Mouse (Mus musculus) kidney, embryonic 16.5 days (tissue): ENCODE measurements around the gene Asb5. TPM values are rescaled to one million over a fixed set of nuclear protein-coding genes. Genes with fewer than 3 reads are reported as not detected.

Experiments used
- ATAC-seq: fragments of 200-750 bp; cut with Nextera tagmentation; 2 replicates; pipeline ENCODE4 v1.8.0; 2017; ENCODE audit warnings: moderate TSS enrichment; ENCODE audit not compliant: low FRiP score, low TSS enrichment
- H3K27ac ChIP-seq: fragments of 300-500 bp; sonication (generic); 2 replicates; pipeline ENCODE4 v1.5.1; 2014; ENCODE audit warnings: low read length
- H3K27me3 ChIP-seq: fragments of 300-500 bp; sonication (generic); 2 replicates; pipeline ENCODE4 v1.6.1; 2014; ENCODE audit warnings: low read length, control low read depth, mixed read lengths; ENCODE audit not compliant: insufficient read depth
- H3K36me3 ChIP-seq: fragments of 300-500 bp; sonication (generic); 2 replicates; pipeline ENCODE4 v1.6.1; 2014; ENCODE audit warnings: low read length, control low read depth, mixed read lengths; ENCODE audit not compliant: insufficient read depth
- H3K4me1 ChIP-seq: fragments of 300-500 bp; sonication (generic); 2 replicates; pipeline ENCODE4 v1.6.1; 2014; ENCODE audit warnings: low read length, control low read depth, mixed read lengths; ENCODE audit not compliant: insufficient read depth
- H3K4me2 ChIP-seq: fragments of 300-500 bp; sonication (generic); replicated peaks from 2 replicates; pipeline ENCODE4 v1.6.1; 2014; ENCODE audit warnings: low read depth, low read length
- H3K4me3 ChIP-seq: fragments of 300-500 bp; sonication (generic); 2 replicates; pipeline ENCODE4 v1.5.1; 2014; ENCODE audit warnings: mild to moderate bottlenecking, low read length
- H3K9ac ChIP-seq: fragments of 300-500 bp; sonication (generic); replicated peaks from 2 replicates; pipeline ENCODE4 v1.6.1; 2014; ENCODE audit warnings: low read length
- H3K9me3 ChIP-seq: fragments of 300-500 bp; sonication (generic); 2 replicates; pipeline ENCODE4 v1.6.1; 2016; ENCODE audit warnings: low read length, control low read depth
- WGBS: fragments of 180-500 bp; shearing (Covaris S2); extraction: QIAGEN DNeasy Blood & Tissue Kit; methylation state at CpG from one replicate; pipeline ENCODE4 v1.1.7; 2014; 5-methylcytosine and 5-hydroxymethylcytosine counted together
- polyA plus RNA-seq: library from polyadenylated mRNA; unstranded; fragments of >200 nt; fragmentation: Nextera tagmentation; extraction: Ambion mirVana; gene quantifications from 2 replicates; pipeline ENCODE4 v1.2.1, GENCODE M21; 2015

Gene Asb5
- polyA plus RNA-seq, 1 experiment from 2014 or later, result 6.8 TPM

GRCm38 (mm10) chr8:54528571-54528970 is 809 bp upstream of the Asb5 start:
- no peak for ATAC-seq
- Histone ChIP-seq H3K4me3 (peak overlapping the region; percentile 96), H3K27me3 (no peaks in the 10 kb centered on the region), H3K9ac (peak overlapping the region; percentile 91), H3K36me3 (peaks cover 14% of the 10 kb centered on the region), H3K4me1 (peaks cover 16% of the 10 kb centered on the region), H3K9me3 (no peaks in the 10 kb centered on the region), H3K4me2 (peak overlapping the region; percentile 66), H3K27ac (no peak overlapping the region)
- 47% methylated on average over 7 of the region's 7 CpGs for WGBS

GRCm38 (mm10) chr8:54535172-54535571 is 5.8 kb downstream of the Asb5 start:
- 0 out of 2 replicates have a peak, but pooled peaks cover 4% of the 10 kb centered on the region for H3K4me1 ChIP-seq
- no peaks in the 10 kb centered on the region for H3K36me3 ChIP-seq
- WGBS, result 51% methylated on average over 5 of the region's 5 CpGs
- H3K4me2 ChIP-seq, result no peak overlapping the region
- H3K9me3 ChIP-seq, result no peaks in the 10 kb centered on the region
- ATAC-seq, result peak; percentile 58; the same call in 1 of the 2 replicates
- H3K9ac ChIP-seq, result no peak overlapping the region
- no peak overlapping the region for H3K27ac ChIP-seq
- no peaks in the 10 kb centered on the region for H3K27me3 ChIP-seq
- H3K4me3 ChIP-seq, result no peak overlapping the region

- H3K27ac ChIP-seq, result no peak overlapping the region
- no peaks in the 10 kb centered on the region for H3K36me3 ChIP-seq
- H3K9me3 ChIP-seq, result no peaks in the 10 kb centered on the region
- H3K9ac ChIP-seq, result no peak overlapping the region
- H3K27me3 ChIP-seq, result no peaks in the 10 kb centered on the region
- H3K4me3 ChIP-seq, result no peak overlapping the region
- WGBS, result 90% methylated on average over 3 of the region's 3 CpGs
- no peak overlapping the region for H3K4me2 ChIP-seq
- H3K4me1 ChIP-seq, result no peaks in the 10 kb centered on the region
- no peak for ATAC-seq
These were observed 7.9 kb downstream of the Asb5 start for GRCm38 (mm10) chr8:54537285-54537684.

- H3K9ac ChIP-seq, result no peak overlapping the region
- H3K27ac ChIP-seq, result no peak overlapping the region
- ATAC-seq, result no peak
- no peaks in the 10 kb centered on the region for H3K27me3 ChIP-seq
- no peaks in the 10 kb centered on the region for H3K9me3 ChIP-seq
- no peak overlapping the region for H3K4me3 ChIP-seq
- H3K4me2 ChIP-seq, result no peak overlapping the region
- no peaks in the 10 kb centered on the region for H3K4me1 ChIP-seq
- H3K36me3 ChIP-seq, result no peaks in the 10 kb centered on the region
- WGBS, result 57% methylated on average over 1 of the region's 1 CpGs
These were observed 12.0 kb downstream of the Asb5 start for GRCm38 (mm10) chr8:54541331-54541730.

GRCm38 (mm10) chr8:54548383-54548782 is 19.0 kb downstream of the Asb5 start:
- Histone ChIP-seq H3K4me2 (no peak overlapping the region), H3K4me1 (no peaks in the 10 kb centered on the region), H3K9ac (no peak overlapping the region), H3K27ac (no peak overlapping the region), H3K36me3 (no peaks in the 10 kb centered on the region), H3K4me3 (no peak overlapping the region), H3K27me3 (no peaks in the 10 kb centered on the region), H3K9me3 (no peaks in the 10 kb centered on the region)
- WGBS, result 72% methylated on average over 6 of the region's 6 CpGs
- ATAC-seq, result peak; percentile 61; the same call in 1 of the 2 replicates

GRCm38 (mm10) chr8:54550026-54550574 is 20.7 kb downstream of the Asb5 start:
- Histone ChIP-seq H3K27me3 (no peaks in the 10 kb centered on the region), H3K4me2 (no peak overlapping the region), H3K36me3 (no peaks in the 10 kb centered on the region), H3K9ac (no peak overlapping the region), H3K4me3 (no peak overlapping the region), H3K27ac (no peak overlapping the region), H3K9me3 (no peaks in the 10 kb centered on the region), H3K4me1 (no peaks in the 10 kb centered on the region)
- no peak for ATAC-seq
- WGBS, result 83% methylated on average over 12 of the region's 12 CpGs

- Histone ChIP-seq H3K27ac (no peak overlapping the region), H3K4me2 (no peak overlapping the region), H3K36me3 (no peaks in the 10 kb centered on the region), H3K4me3 (no peak overlapping the region), H3K27me3 (no peaks in the 10 kb centered on the region), H3K9me3 (no peaks in the 10 kb centered on the region), H3K4me1 (no peaks in the 10 kb centered on the region), H3K9ac (no peak overlapping the region)
- no peak for ATAC-seq
- WGBS, result 90% methylated on average over 2 of the region's 2 CpGs
These were observed 25.5 kb downstream of the Asb5 start for GRCm38 (mm10) chr8:54554921-54555320.

- ATAC-seq, result no peak
- Histone ChIP-seq H3K36me3 (no peaks in the 10 kb centered on the region), H3K4me2 (no peak overlapping the region), H3K9ac (no peak overlapping the region), H3K27ac (no peak overlapping the region), H3K4me1 (peaks cover 6% of the 10 kb centered on the region; the same call in 1 of the 2 replicates), H3K4me3 (no peak overlapping the region), H3K9me3 (no peaks in the 10 kb centered on the region), H3K27me3 (no peaks in the 10 kb centered on the region)
- WGBS, result 54% methylated on average over 4 of the region's 4 CpGs
These were observed 32.8 kb downstream of the Asb5 start for GRCm38 (mm10) chr8:54562137-54562536.

GRCm38 (mm10) chr8:54565181-54565580 is 35.8 kb downstream of the Asb5 start:
- H3K27ac ChIP-seq, result no peak overlapping the region
- H3K4me1 ChIP-seq, result peaks cover 6% of the 10 kb centered on the region; the same call in 1 of the 2 replicates
- WGBS, result 97% methylated on average over 1 of the region's 1 CpGs
- H3K9me3 ChIP-seq, result no peaks in the 10 kb centered on the region
- no peaks in the 10 kb centered on the region for H3K36me3 ChIP-seq
- ATAC-seq, result no peak
- no peak overlapping the region for H3K9ac ChIP-seq
- no peak overlapping the region for H3K4me3 ChIP-seq
- H3K27me3 ChIP-seq, result no peaks in the 10 kb centered on the region
- no peak overlapping the region for H3K4me2 ChIP-seq

- no peak overlapping the region for H3K4me3 ChIP-seq
- H3K4me1 ChIP-seq, result peaks cover 6% of the 10 kb centered on the region; the same call in 1 of the 2 replicates
- H3K9ac ChIP-seq, result no peak overlapping the region
- H3K36me3 ChIP-seq, result no peaks in the 10 kb centered on the region
- H3K27me3 ChIP-seq, result no peaks in the 10 kb centered on the region
- ATAC-seq, result no peak
- no peaks in the 10 kb centered on the region for H3K9me3 ChIP-seq
- H3K4me2 ChIP-seq, result no peak overlapping the region
- H3K27ac ChIP-seq, result no peak overlapping the region
- 86% methylated on average over 7 of the region's 7 CpGs for whole genome bisulfite sequencing
These were observed 36.4 kb downstream of the Asb5 start for GRCm38 (mm10) chr8:54565603-54566260.
